Mouse (Mus musculus): ENCODE data around the gene Ankrd13d. TPM values are rescaled to one million over a fixed set of nuclear protein-coding genes. Genes with fewer than 3 reads are reported as not detected.
"Not testable (repeated sequence)": the region's sequence is repeated elsewhere in the genome, so short reads cannot be mapped to it uniquely, and the experiment has no call there.

The Ankrd13d gene
- total RNA-seq, 2 experiments from 2014 or later: 68.7 to 75.0 TPM

DNA sequence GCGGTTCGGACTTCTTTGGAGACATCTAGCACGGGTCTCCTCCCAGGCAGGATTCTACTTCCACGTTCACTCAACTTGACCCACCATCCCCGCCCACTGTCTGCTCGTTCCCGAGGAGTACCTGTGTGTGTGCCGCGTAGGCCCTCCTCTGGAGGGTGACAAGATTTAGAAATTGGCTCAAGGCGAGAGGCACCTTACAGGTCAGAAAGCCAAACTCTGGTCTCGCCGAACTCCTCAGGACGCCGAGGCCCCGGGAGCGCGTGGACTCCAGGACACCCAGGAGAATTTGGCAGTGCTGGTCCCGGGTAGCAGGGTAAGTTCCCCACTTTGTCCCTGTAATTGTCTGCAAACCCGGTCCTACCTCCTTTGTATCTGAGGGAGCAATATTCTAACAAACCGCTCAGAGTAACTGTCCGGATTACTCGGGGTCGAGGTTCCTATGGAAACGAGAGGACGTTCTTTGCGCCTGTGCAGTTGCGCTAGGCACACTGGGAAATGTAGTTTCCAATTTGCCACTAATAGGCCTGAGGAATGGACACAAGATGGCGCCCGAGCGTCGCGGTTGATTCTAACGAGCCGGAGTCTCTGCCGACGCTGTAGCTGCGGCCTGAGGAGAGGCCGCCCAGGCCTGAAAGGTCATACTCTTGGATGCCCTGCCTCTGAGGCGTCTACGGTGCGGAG lies 25.6 kb downstream of the Ankrd13d start:
- peak overlapping the region; percentile 91 for H3K27ac ChIP-seq
- intact Hi-C loops (cut with DNase I): loop anchor here (1.0 to 10.0 kb wide), 3 partner anchors 49 to 157 kb away; partner anchors contain the start of gene Grk2
- peak; percentile 87 to 90 for DNase-seq (ENCODE audit: extremely low spot score in 1 of 2, low spot score in 2 of 2)
- peak; percentile 89 for TF ChIP-seq CTCF (IDR thresholded peaks at IDR 0.05)
- peak overlapping the region; percentile 74 for H3K4me3 ChIP-seq

GRCm38 (mm10) chr19:4255583-4256162 lies 27.3 kb downstream of the Ankrd13d start:
- Histone ChIP-seq H3K4me3 (no peak overlapping the region), H3K27ac (no peak overlapping the region)
- intact Hi-C loops (cut with DNase I): loop anchor here (10.0 kb wide), 1 partner anchor 159 kb away; no protein-coding TSS in a partner anchor
- no peak for DNase-seq (ENCODE audit: extremely low spot score in 1 of 2, low spot score in 2 of 2)
- peak; percentile 53 for TF ChIP-seq CTCF (IDR thresholded peaks at IDR 0.05)

DNA sequence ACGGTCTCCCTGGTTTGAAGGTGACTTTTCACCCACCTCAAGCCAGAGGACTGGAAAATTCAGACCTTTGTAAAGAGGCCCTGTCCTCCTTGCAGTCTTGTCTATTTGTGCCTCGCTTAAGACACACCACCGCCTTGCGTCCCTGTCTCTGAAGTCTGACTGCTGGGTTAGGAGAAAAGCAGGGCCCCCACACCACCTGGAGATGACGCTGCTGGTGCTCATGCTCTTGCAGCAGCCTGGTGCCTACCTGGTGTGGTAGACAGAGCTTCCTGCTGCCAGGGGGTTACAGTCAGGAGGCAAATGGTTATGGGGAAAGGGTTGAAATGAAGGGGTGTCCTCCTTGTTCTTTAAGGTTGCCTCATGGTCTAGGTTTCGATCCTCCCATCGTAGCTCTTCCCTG lies 28.7 kb downstream of the Ankrd13d start:
- intact Hi-C loops (cut with DNase I): loop anchor here (10.0 kb wide), 1 partner anchor 161 kb away; no protein-coding TSS in a partner anchor
- Histone ChIP-seq H3K27ac (no peak overlapping the region), H3K4me3 (no peak overlapping the region)
- DNase-seq (ENCODE audit: extremely low spot score in 1 of 2, low spot score in 2 of 2): no peak
- no peak for TF ChIP-seq CTCF (IDR thresholded peaks at IDR 0.05)

DNA sequence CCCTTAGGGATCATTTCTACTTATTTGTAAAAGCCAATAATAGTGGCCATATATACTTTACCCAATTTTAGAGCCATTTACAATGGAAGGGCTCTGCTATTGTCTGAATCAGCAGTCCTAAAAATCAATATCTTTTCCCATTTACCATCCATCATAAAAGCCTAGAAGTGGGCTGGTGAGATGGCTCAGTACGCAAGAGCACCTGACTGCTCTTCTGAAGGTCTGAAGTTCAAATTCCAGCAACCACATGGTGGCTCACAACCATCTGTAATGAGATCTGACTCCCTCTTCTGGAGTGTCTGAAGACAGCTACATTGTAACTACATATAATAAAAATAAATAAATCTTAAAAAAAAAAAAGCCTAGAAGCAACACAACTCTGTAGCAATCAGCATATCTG lies 34.3 kb downstream of the Ankrd13d start:
- H3K27ac ChIP-seq; DNase-seq (ENCODE audit: extremely low spot score in 1 of 2, low spot score in 2 of 2); H3K4me3 ChIP-seq; intact Hi-C loops (cut with DNase I): not testable (repeated sequence)

DNA sequence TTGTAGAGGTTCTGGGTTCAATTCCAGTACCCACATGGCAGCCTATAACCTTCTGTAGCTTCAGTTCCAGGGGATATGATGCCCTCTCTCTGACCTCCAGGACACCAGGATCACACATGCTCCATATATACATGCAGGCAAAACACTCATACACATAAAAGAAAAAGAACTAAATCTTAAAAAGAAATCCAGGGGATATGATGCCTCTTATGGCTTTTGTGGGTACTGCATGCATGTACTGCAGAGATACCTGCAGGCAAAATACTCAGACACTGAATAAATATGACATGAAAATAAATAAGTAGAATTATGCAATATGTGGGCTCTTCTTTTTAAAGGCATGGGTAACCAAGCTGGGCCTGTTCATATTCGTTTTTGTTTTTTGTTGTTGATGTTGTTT lies 35.9 kb downstream of the Ankrd13d start:
- DNase-seq (ENCODE audit: extremely low spot score in 1 of 2, low spot score in 2 of 2): no peak
- Histone ChIP-seq H3K4me3 (no peak overlapping the region), H3K27ac (no peak overlapping the region)
- intact Hi-C loops (cut with DNase I): no loop called here
- peak; percentile 37 for TF ChIP-seq CTCF (IDR thresholded peaks at IDR 0.05)

- H3K27ac ChIP-seq: no peak overlapping the region
- no peak for DNase-seq (ENCODE audit: extremely low spot score in 1 of 2, low spot score in 2 of 2)
- H3K4me3 ChIP-seq: no peak overlapping the region
- no peak for TF ChIP-seq CTCF (IDR thresholded peaks at IDR 0.05)
- intact Hi-C loops (cut with DNase I): no loop called here
These were observed 38.2 kb downstream of the Ankrd13d start for GRCm38 (mm10) chr19:4244775-4245174.

- TF ChIP-seq CTCF (IDR thresholded peaks at IDR 0.05): no peak; the same call in 1 of the 2 replicates
- no peak for DNase-seq (ENCODE audit: extremely low spot score in 1 of 2, low spot score in 2 of 2)
- intact Hi-C loops (cut with DNase I): no loop called here
- H3K27ac ChIP-seq: no peak overlapping the region
- no peak overlapping the region for H3K4me3 ChIP-seq
These were observed 40.5 kb downstream of the Ankrd13d start for GRCm38 (mm10) chr19:4242416-4242815.

GRCm38 (mm10) chr19:4240247-4240668 lies 42.7 kb downstream of the Ankrd13d start:
- intact Hi-C loops (cut with DNase I): no loop called here
- DNase-seq (ENCODE audit: extremely low spot score in 1 of 2, low spot score in 2 of 2): no peak
- H3K4me3 ChIP-seq: no peak overlapping the region
- no peak for TF ChIP-seq CTCF (IDR thresholded peaks at IDR 0.05)
- H3K27ac ChIP-seq: no peak overlapping the region

- intact Hi-C loops (cut with DNase I): no loop called here
- Histone ChIP-seq H3K4me3 (no peak overlapping the region), H3K27ac (no peak overlapping the region)
- TF ChIP-seq CTCF (IDR thresholded peaks at IDR 0.05): no peak
- DNase-seq (ENCODE audit: extremely low spot score in 1 of 2, low spot score in 2 of 2): no peak
These were observed 48.4 kb downstream of the Ankrd13d start for GRCm38 (mm10) chr19:4234548-4234947.

DNA sequence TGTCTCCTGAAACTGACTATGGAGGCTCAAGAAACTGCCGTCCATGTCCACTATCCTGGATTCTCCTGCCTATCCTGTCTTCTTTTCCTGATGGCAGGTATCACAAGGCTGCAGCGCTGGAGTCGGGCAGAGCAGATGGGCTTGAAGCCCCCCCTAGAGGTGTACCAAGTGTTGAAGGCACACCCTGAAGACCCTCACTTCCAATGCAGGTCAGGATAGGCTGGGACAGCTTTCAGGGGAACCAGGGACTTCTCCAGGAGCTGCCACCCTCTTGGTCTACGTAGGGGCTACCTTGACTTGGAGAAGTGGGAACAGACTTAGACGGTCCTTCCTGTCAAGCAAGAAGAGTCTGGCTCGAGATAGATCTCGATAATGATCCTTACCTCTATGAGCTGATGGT lies 50.3 kb downstream of the Ankrd13d start:
- Histone ChIP-seq H3K27ac (peak overlapping the region; percentile 74; the same call in 1 of the 2 replicates), H3K4me3 (peak overlapping the region; percentile 75)
- intact Hi-C loops (cut with DNase I): no loop called here
- DNase-seq (ENCODE audit: extremely low spot score in 1 of 2, low spot score in 2 of 2): no peak
- TF ChIP-seq CTCF (IDR thresholded peaks at IDR 0.05): no peak

- H3K4me3 ChIP-seq: peak overlapping the region; percentile 75
- H3K27ac ChIP-seq: peak overlapping the region; percentile 98
- DNase-seq (ENCODE audit: extremely low spot score in 1 of 2, low spot score in 2 of 2): no peak
- TF ChIP-seq CTCF (IDR thresholded peaks at IDR 0.05): no peak
- intact Hi-C loops (cut with DNase I): no loop called here
These were observed 50.8 kb downstream of the Ankrd13d start for GRCm38 (mm10) chr19:4232186-4232572.

All from left cerebral cortex, adult 2 months (tissue).